Mouse (Mus musculus): ENCODE measurements at regions not wholly inside any gene's neighbourhood (a gene's known extent, or its start where the extent isn't known, plus 50 kb on each side); places are given as distances from the start of the nearest gene placed in this dataset.

DNA sequence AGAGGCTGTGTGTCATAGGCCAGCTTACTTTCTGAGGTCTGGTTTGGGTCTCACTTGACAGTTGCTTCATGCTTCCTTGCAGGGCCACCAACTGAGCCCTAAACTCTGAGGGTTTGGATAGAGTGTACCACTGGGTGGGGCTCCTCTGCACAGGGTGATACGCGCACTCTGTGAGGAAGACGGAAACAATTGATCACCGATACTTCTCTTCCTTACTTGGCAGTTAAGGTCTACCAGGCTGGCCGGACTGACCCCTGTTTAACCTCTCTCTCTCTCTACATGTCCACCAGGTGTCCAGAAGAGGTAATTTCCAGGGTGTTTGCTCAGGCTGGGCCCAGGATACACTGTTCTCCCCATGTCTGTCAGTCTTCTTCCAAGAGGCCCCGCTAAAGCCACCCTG, 63.6 kb upstream of the Bod1 start:
- no peak for TF ChIP-seq CTCF (conservative IDR thresholded peaks at IDR 0.05; ENCODE audit: insufficient read depth, insufficient read length, low read depth, low read length)
- no peak for TF ChIP-seq POLR2A (IDR thresholded peaks at IDR 0.05; ENCODE audit: low read depth, low read length)

Data from kidney, adult 2 months (tissue).